Mouse (Mus musculus) liver, postnatal 0 days (tissue): ENCODE measurements around the gene Mybbp1a. TPM values are rescaled to one million over a fixed set of nuclear protein-coding genes. Genes with fewer than 3 reads are reported as not detected.

ENCODE experiments used
- ATAC-seq: fragments of 200-750 bp; cut with Nextera tagmentation; 2 replicates; pipeline ENCODE4 v1.8.0; 2017; ENCODE audit warnings: mild to moderate bottlenecking, moderate library complexity
- DNase-seq: peaks from one replicate; pipeline ENCODE4 v3.0.0-alpha.2; 2016
- H3K27ac ChIP-seq: fragments of 300-500 bp; sonication (generic); 2 replicates; pipeline ENCODE4 v1.5.1; 2014; ENCODE audit warnings: antibody characterized with exemption, moderate library complexity, mild to moderate bottlenecking, low read depth
- H3K27me3 ChIP-seq: fragments of 300-500 bp; sonication (generic); 2 replicates; pipeline ENCODE4 v1.6.1; 2014; ENCODE audit warnings: low read length, control low read depth, mixed read lengths; ENCODE audit not compliant: insufficient read depth
- H3K36me3 ChIP-seq: fragments of 300-500 bp; sonication (generic); replicated peaks from 2 replicates; pipeline ENCODE4 v1.6.1; 2014; ENCODE audit warnings: mild to moderate bottlenecking, control low read depth, low read length, moderate library complexity, mixed read lengths; ENCODE audit not compliant: insufficient read depth
- H3K4me1 ChIP-seq: fragments of 300-500 bp; sonication (generic); 2 replicates; pipeline ENCODE4 v1.6.1; 2014; ENCODE audit warnings: antibody characterized with exemption, mild to moderate bottlenecking, control low read depth; ENCODE audit not compliant: insufficient read depth
- H3K4me2 ChIP-seq: fragments of 300-500 bp; sonication (generic); 2 replicates; pipeline ENCODE4 v1.6.1; 2014; ENCODE audit warnings: low read depth, mild to moderate bottlenecking, low read length, moderate library complexity, mixed read lengths
- H3K4me3 ChIP-seq: fragments of 300-500 bp; sonication (generic); 2 replicates; pipeline ENCODE4 v1.5.1; 2014; ENCODE audit warnings: low read depth, low read length
- H3K9ac ChIP-seq: fragments of 300-500 bp; sonication (generic); replicated peaks from 2 replicates; pipeline ENCODE4 v1.6.1; 2014; ENCODE audit warnings: mild to moderate bottlenecking, moderate library complexity
- H3K9me3 ChIP-seq: fragments of 300-500 bp; sonication (generic); 2 replicates; pipeline ENCODE4 v1.6.1; 2016; ENCODE audit warnings: mild to moderate bottlenecking, control low read depth, low read length, mixed read lengths
- CTCF ChIP-seq: sonication (generic); IDR thresholded peaks from 2 replicates; pipeline ENCODE4 v1.5.1; 2016; ENCODE audit warnings: antibody characterized with exemption, low read depth
- EP300 ChIP-seq: IDR thresholded peaks from 2 replicates; pipeline ENCODE4 v1.6.1; 2016; ENCODE audit warnings: antibody characterized with exemption, low read depth, mild to moderate bottlenecking
- WGBS: fragments of 180-500 bp; shearing (Covaris S2); extraction: QIAGEN DNeasy Blood & Tissue Kit; methylation state at CpG from one replicate; pipeline ENCODE4 v1.1.7; 2014; ENCODE audit not compliant: insufficient replicate concordance; 5-methylcytosine and 5-hydroxymethylcytosine counted together
- polyA plus RNA-seq: library from polyadenylated mRNA; unstranded; fragments of >200 nt; fragmentation: Nextera tagmentation; extraction: Ambion mirVana; gene quantifications from 2 replicates; pipeline ENCODE4 v1.2.1, GENCODE M21; 2015

The Mybbp1a gene
- polyA plus RNA-seq, 1 experiment from 2014 or later: 44.5 TPM

GRCm38 (mm10) chr11:72489881-72490301 lies 48.7 kb downstream of the Mybbp1a start, which contains the start of gene Spns2:
Gene Spns2 (minus strand): TSS chr11:72489904.
- Histone ChIP-seq H3K9me3 (no peaks in the 10 kb centered on the region), H3K36me3 (no peaks in the 10 kb centered on the region), H3K9ac (peak within 1 kb of the TSS; percentile 48), H3K27ac (peak within 1 kb of the TSS; percentile 5; the same call in 1 of the 2 replicates), H3K4me1 (peaks cover 25% of the 10 kb centered on the region), H3K27me3 (peaks cover 23% of the 10 kb centered on the region), H3K4me3 (peak within 1 kb of the TSS; percentile 49), H3K4me2 (peak within 1 kb of the TSS; percentile 93)
- 2% methylated on average over 22 of the region's 42 CpGs for WGBS
- DNase-seq: peak; percentile 88
- TF ChIP-seq CTCF: peak; percentile 62
- TF ChIP-seq EP300: no peak
- peak; percentile 83 for ATAC-seq

- Histone ChIP-seq H3K4me3 (no peak overlapping the region), H3K27me3 (peaks cover 23% of the 10 kb centered on the region), H3K27ac (no peak overlapping the region), H3K4me2 (no peak overlapping the region), H3K4me1 (peaks cover 23% of the 10 kb centered on the region), H3K9ac (no peak overlapping the region), H3K9me3 (no peaks in the 10 kb centered on the region), H3K36me3 (no peaks in the 10 kb centered on the region)
- no peak for ATAC-seq
- no peak for DNase-seq
- 55% methylated on average over 15 of the region's 15 CpGs for WGBS
- TF ChIP-seq EP300 (no peak), CTCF (no peak)
Observed at GRCm38 (mm10) chr11:72491130-72491960, 50.2 kb downstream of the Mybbp1a start.

- H3K4me1 ChIP-seq: peaks cover 11% of the 10 kb centered on the region
- no peaks in the 10 kb centered on the region for H3K9me3 ChIP-seq
- ATAC-seq: no peak
- H3K9ac ChIP-seq: no peak overlapping the region
- peaks cover 14% of the 10 kb centered on the region; the same call in 1 of the 2 replicates for H3K27me3 ChIP-seq
- H3K4me3 ChIP-seq: no peak overlapping the region
- TF ChIP-seq CTCF: no peak
- no peak for TF ChIP-seq EP300
- no peak for DNase-seq
- no peak overlapping the region for H3K27ac ChIP-seq
- no peaks in the 10 kb centered on the region for H3K36me3 ChIP-seq
- H3K4me2 ChIP-seq: no peak overlapping the region
- 39% methylated on average over 8 of the region's 8 CpGs for WGBS
Observed at GRCm38 (mm10) chr11:72494046-72494988, 53.2 kb downstream of the Mybbp1a start.

- no peak for TF ChIP-seq EP300
- TF ChIP-seq CTCF: no peak
- Histone ChIP-seq H3K4me1 (peaks cover 10% of the 10 kb centered on the region), H3K9ac (no peak overlapping the region), H3K4me3 (no peak overlapping the region), H3K36me3 (no peaks in the 10 kb centered on the region), H3K4me2 (no peak overlapping the region), H3K27ac (no peak overlapping the region), H3K27me3 (0 out of 2 replicates have a peak, but pooled peaks cover 8% of the 10 kb centered on the region), H3K9me3 (no peaks in the 10 kb centered on the region)
- 47% methylated on average over 3 of the region's 3 CpGs for WGBS
- no peak for DNase-seq
- peak; percentile 29; the same call in 1 of the 2 replicates for ATAC-seq
Observed at GRCm38 (mm10) chr11:72496066-72496465, 54.9 kb downstream of the Mybbp1a start.

- DNase-seq: no peak
- 0 out of 2 replicates have a peak, but pooled peaks cover 2% of the 10 kb centered on the region for H3K27me3 ChIP-seq
- no peak overlapping the region for H3K4me2 ChIP-seq
- TF ChIP-seq CTCF (no peak), EP300 (no peak)
- H3K4me3 ChIP-seq: no peak overlapping the region
- peaks cover 10% of the 10 kb centered on the region for H3K4me1 ChIP-seq
- WGBS: 80% methylated on average over 1 of the region's 1 CpGs
- no peaks in the 10 kb centered on the region for H3K9me3 ChIP-seq
- no peaks in the 10 kb centered on the region for H3K36me3 ChIP-seq
- ATAC-seq: no peak
- H3K27ac ChIP-seq: no peak overlapping the region
- H3K9ac ChIP-seq: no peak overlapping the region
Observed at GRCm38 (mm10) chr11:72496775-72497174, 55.6 kb downstream of the Mybbp1a start.

- Histone ChIP-seq H3K27ac (no peak overlapping the region), H3K9me3 (no peaks in the 10 kb centered on the region)
Observed at GRCm38 (mm10) chr11:72497367-72497766, 56.2 kb downstream of the Mybbp1a start.

More at GRCm38 (mm10) chr11:72497367-72497766, 56.2 kb downstream of the Mybbp1a start:
- no peak overlapping the region for H3K9ac ChIP-seq
- DNase-seq (no peak), ATAC-seq (no peak)
- TF ChIP-seq CTCF (no peak), EP300 (no peak)
- H3K27me3 ChIP-seq: 0 out of 2 replicates have a peak, but pooled peaks cover 2% of the 10 kb centered on the region
- no peak overlapping the region for H3K4me3 ChIP-seq
- 64% methylated on average over 4 of the region's 4 CpGs for WGBS
- no peak overlapping the region for H3K4me2 ChIP-seq
- no peaks in the 10 kb centered on the region for H3K36me3 ChIP-seq
- H3K4me1 ChIP-seq: peaks cover 10% of the 10 kb centered on the region
